ENCODE assay signal across 8 mouse cellular contexts in the genomic region with DNA sequence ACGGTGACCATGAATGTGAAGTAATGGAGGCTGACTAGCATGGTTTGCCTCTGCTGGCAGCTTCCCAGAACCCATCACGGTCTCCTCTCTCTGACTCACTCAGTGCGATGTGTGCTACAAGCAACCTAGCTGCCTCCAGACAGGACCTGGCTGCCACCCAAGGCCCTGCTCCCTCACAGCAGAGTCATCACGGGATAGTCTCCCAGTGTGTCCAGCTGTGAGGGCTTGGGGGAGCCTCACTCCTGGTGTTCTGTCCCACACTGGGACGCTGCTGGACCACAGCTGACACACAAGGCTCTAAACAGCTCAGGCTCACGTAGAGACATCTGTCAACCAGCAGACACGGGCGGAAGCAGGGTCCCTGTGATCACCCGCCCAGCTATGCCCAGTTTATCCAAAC.
DNase-seq lines count a peak whose midpoint lies in the region; ATAC-seq and TF ChIP-seq lines count a peak whose summit lies in the region.

No protein-coding gene starts in this region.

- peak; percentile 82 for ATAC-seq in frontal cortex, adult (ENCODE audit: low TSS enrichment)
- ATAC-seq in limb, embryonic 14.5 days (ENCODE audit: low FRiP score, low read depth), result peak; percentile 56

- WGBS in limb, embryonic 14.5 days, result 45% methylated on average over 9 of the region's 9 CpGs
- WGBS in small intestine, adult 2 months, result 57% methylated on average over 9 of the region's 9 CpGs

- intact Hi-C loops in heart, postnatal 36 days (cut with DNase I), result no loop called here

- peaks cover 30% of the 10 kb centered on the region for H3K4me1 ChIP-seq in limb, embryonic 14.5 days (ENCODE audit: control insufficient read depth, insufficient read depth, low read length)
- no peaks in the 10 kb centered on the region for H3K4me1 ChIP-seq in small intestine, adult 2 months (ENCODE audit: control insufficient read depth, insufficient read depth, insufficient read length, low read length)

- peak overlapping the region; percentile 34; the same call in 1 of the 2 replicates for H3K9ac ChIP-seq in limb, embryonic 14.5 days (ENCODE audit: low read depth, low read length, severe bottlenecking)

- peaks cover 29% of the 10 kb centered on the region for H3K36me3 ChIP-seq in limb, embryonic 14.5 days (ENCODE audit: control insufficient read depth, insufficient read depth, low read length)
- no peaks in the 10 kb centered on the region for H3K36me3 ChIP-seq in small intestine, adult 2 months (ENCODE audit: control insufficient read depth, insufficient read depth, low read length)

- H3K4me2 ChIP-seq in limb, embryonic 14.5 days (replicated peaks; ENCODE audit: low read depth, low read length, severe bottlenecking), result no peak overlapping the region

- H3K27ac ChIP-seq in limb, embryonic 14.5 days (replicated peaks; ENCODE audit: low read depth, low read length), result 0 out of 2 replicates have a peak overlapping the region, but pooled peaks have one; percentile 43
- H3K27ac ChIP-seq in small intestine, adult 2 months (ENCODE audit: insufficient read depth, low read depth, low read length), result peak overlapping the region; percentile 33; the same call in 1 of the 2 replicates

- DNase-seq in cerebellum, postnatal 10 days, result peak; percentile 77 to 80
- DNase-seq in cerebellum, adult 9-11 months, result no peak
- DNase-seq in NIH3T3 (ENCODE audit: low read depth), result peak; percentile 100
- DNase-seq in heart, postnatal 36 days, result peak; percentile 75 to 79
- peak; percentile 69 for DNase-seq in limb, embryonic 14.5 days (ENCODE audit: low spot score)
- DNase-seq in spleen, adult 18-20 months, result no peak

- no peaks in the 10 kb centered on the region for H3K9me3 ChIP-seq in limb, embryonic 14.5 days (ENCODE audit: control insufficient read depth, low read length)

- H3K27me3 ChIP-seq in limb, embryonic 14.5 days (ENCODE audit: control insufficient read depth, insufficient read depth, low read length), result no peaks in the 10 kb centered on the region
- H3K27me3 ChIP-seq in small intestine, adult 2 months (ENCODE audit: control insufficient read depth, insufficient read depth, low read length), result no peaks in the 10 kb centered on the region

- no peak for TF ChIP-seq CTCF in small intestine, adult 2 months (IDR thresholded peaks at IDR 0.05; ENCODE audit: extremely low read depth, insufficient read length, insufficient replicate concordance, low read depth, low read length)

- no peak for TF ChIP-seq POLR2A in limb, embryonic 14.5 days (IDR thresholded peaks at IDR 0.05; ENCODE audit: borderline replicate concordance, extremely low read depth, insufficient read depth, insufficient read length)
- TF ChIP-seq POLR2A in small intestine, adult 2 months (IDR thresholded peaks at IDR 0.05; ENCODE audit: low read depth, low read length), result no peak

- no peak overlapping the region for H3K4me3 ChIP-seq in limb, embryonic 14.5 days (replicated peaks; ENCODE audit: low read length)
- no peak overlapping the region for H3K4me3 ChIP-seq in small intestine, adult 2 months (ENCODE audit: low read depth, low read length)

Comparison
In these comparisons a context has a peak if more than half of its experiments do, and no peak if none do; other contexts are left out.
1. DNase-seq: peak in cerebellum, postnatal 10 days (2 of 2), NIH3T3 (single experiment), heart, postnatal 36 days (2 of 2) and limb, embryonic 14.5 days (single experiment); none in cerebellum, adult 9-11 months (single experiment) and spleen, adult 18-20 months (0 of 2).